Mouse (Mus musculus) ES-Bruce4 (cell line): ENCODE data around the gene Selplg. TPM values are rescaled to one million over a fixed set of nuclear protein-coding genes. Genes with fewer than 3 reads are reported as not detected.

ENCODE experiments used
- H3K27ac ChIP-seq: 2 replicates; pipeline ENCODE4 v1.5.1; 2012; ENCODE audit warnings: low read length, inconsistent platforms; ENCODE audit not compliant: insufficient read depth
- H3K27me3 ChIP-seq: 2 replicates; pipeline ENCODE4 v1.6.1; 2012; ENCODE audit warnings: mild to moderate bottlenecking, low read length, inconsistent platforms; ENCODE audit not compliant: control insufficient read depth, poor library complexity, insufficient read depth, severe bottlenecking
- H3K36me3 ChIP-seq: 2 replicates; pipeline ENCODE4 v1.6.1; 2012; ENCODE audit warnings: inconsistent platforms, mild to moderate bottlenecking, low read length, moderate library complexity; ENCODE audit not compliant: control insufficient read depth, poor library complexity, insufficient read depth, severe bottlenecking
- H3K4me1 ChIP-seq: one replicate; pipeline ENCODE4 v1.8.1; 2011; ENCODE audit warnings: low read length; ENCODE audit not compliant: control insufficient read depth, insufficient read depth
- H3K4me3 ChIP-seq: 2 replicates; pipeline ENCODE4 v1.5.1; 2011; ENCODE audit warnings: low read depth, mild to moderate bottlenecking, low read length
- H3K9ac ChIP-seq: 2 replicates; pipeline ENCODE4 v1.6.1; 2012; ENCODE audit warnings: low read depth, mild to moderate bottlenecking, inconsistent platforms; ENCODE audit not compliant: poor library complexity, severe bottlenecking
- H3K9me3 ChIP-seq: replicated peaks from 2 replicates; pipeline ENCODE4 v1.6.1; 2012; ENCODE audit warnings: mild to moderate bottlenecking, low read length, inconsistent platforms; ENCODE audit not compliant: control insufficient read depth, poor library complexity, insufficient read depth, severe bottlenecking
- CTCF ChIP-seq: IDR thresholded peaks from one replicate; pipeline ENCODE4 v1.8.1; 2011; ENCODE audit warnings: low read depth, low read length
- EP300 ChIP-seq: IDR thresholded peaks from 2 replicates; pipeline ENCODE4 v1.6.1; 2011; ENCODE audit warnings: low read depth, low read length; ENCODE audit not compliant: insufficient read depth
- POLR2A ChIP-seq: IDR thresholded peaks from one replicate; pipeline ENCODE4 v1.8.1; 2011; ENCODE audit warnings: low read length; ENCODE audit not compliant: insufficient read depth
- polyA plus RNA-seq: library from polyadenylated mRNA; stranded (reverse); fragments of >200 nt; gene quantifications from 2 replicates; pipeline ENCODE4 v1.2.4, GENCODE M21; 2011; ENCODE audit warnings: low read depth; ENCODE audit not compliant: missing spikeins, insufficient read depth, insufficient read length

Selplg gene
- 0.72 and 1.9 TPM in 2 replicates for polyA plus RNA-seq

- H3K27ac ChIP-seq, result no peak within 1 kb of the TSS
- H3K4me3 ChIP-seq, result peak within 1 kb of the TSS; percentile 14
- H3K9me3 ChIP-seq, result no peaks in the 10 kb centered on the region
- H3K4me1 ChIP-seq, result no peaks in the 10 kb centered on the region
- H3K9ac ChIP-seq, result no peak within 1 kb of the TSS
- 0 out of 2 replicates have a peak, but pooled peaks have one; percentile 45 for TF ChIP-seq EP300
- TF ChIP-seq CTCF, result no peak
- no peak for TF ChIP-seq POLR2A
- H3K27me3 ChIP-seq, result no peaks in the 10 kb centered on the region
- H3K36me3 ChIP-seq, result no peaks in the 10 kb centered on the region
Observed at GRCm38 (mm10) chr5:113832490-113832901, at the start of gene Selplg. Gene Selplg (minus strand): TSS chr5:113832644.

- Histone ChIP-seq H3K4me3 (no peak overlapping the region), H3K27ac (no peak overlapping the region), H3K9ac (no peak overlapping the region), H3K9me3 (no peaks in the 10 kb centered on the region), H3K27me3 (no peaks in the 10 kb centered on the region), H3K4me1 (peaks cover 21% of the 10 kb centered on the region), H3K36me3 (no peaks in the 10 kb centered on the region)
- no peak for TF ChIP-seq POLR2A
- no peak for TF ChIP-seq CTCF
- no peak for TF ChIP-seq EP300
Observed at GRCm38 (mm10) chr5:113881136-113881535, 48.7 kb upstream of the Selplg start.

GRCm38 (mm10) chr5:113878943-113879617, 46.6 kb upstream of the Selplg start:
- Histone ChIP-seq H3K9me3 (no peaks in the 10 kb centered on the region), H3K9ac (no peak overlapping the region), H3K4me3 (no peak overlapping the region), H3K27ac (no peak overlapping the region), H3K4me1 (peaks cover 21% of the 10 kb centered on the region), H3K36me3 (no peaks in the 10 kb centered on the region), H3K27me3 (no peaks in the 10 kb centered on the region)
- TF ChIP-seq POLR2A, result no peak
- 0 out of 2 replicates have a peak, but pooled peaks have one; percentile 23 for TF ChIP-seq EP300

GRCm38 (mm10) chr5:113877565-113877964, 45.1 kb upstream of the Selplg start:
- H3K4me1 ChIP-seq, result peaks cover 18% of the 10 kb centered on the region
- TF ChIP-seq POLR2A (no peak), EP300 (no peak), CTCF (no peak)
- no peaks in the 10 kb centered on the region for H3K36me3 ChIP-seq
- no peak overlapping the region for H3K27ac ChIP-seq
- no peaks in the 10 kb centered on the region for H3K27me3 ChIP-seq
- H3K4me3 ChIP-seq, result no peak overlapping the region
- no peak overlapping the region for H3K9ac ChIP-seq
- no peaks in the 10 kb centered on the region for H3K9me3 ChIP-seq

GRCm38 (mm10) chr5:113876176-113876575, 43.7 kb upstream of the Selplg start:
- Histone ChIP-seq H3K9ac (no peak overlapping the region), H3K4me1 (peaks cover 18% of the 10 kb centered on the region), H3K27ac (no peak overlapping the region), H3K4me3 (no peak overlapping the region), H3K36me3 (no peaks in the 10 kb centered on the region), H3K9me3 (no peaks in the 10 kb centered on the region), H3K27me3 (no peaks in the 10 kb centered on the region)
- no peak for TF ChIP-seq CTCF
- TF ChIP-seq POLR2A, result no peak
- no peak for TF ChIP-seq EP300

GRCm38 (mm10) chr5:113875625-113876024, 43.2 kb upstream of the Selplg start:
- no peak for TF ChIP-seq POLR2A
- no peak for TF ChIP-seq EP300
- no peak for TF ChIP-seq CTCF
- Histone ChIP-seq H3K4me3 (no peak overlapping the region), H3K4me1 (peaks cover 18% of the 10 kb centered on the region), H3K9ac (no peak overlapping the region), H3K9me3 (no peaks in the 10 kb centered on the region), H3K36me3 (no peaks in the 10 kb centered on the region), H3K27me3 (no peaks in the 10 kb centered on the region), H3K27ac (no peak overlapping the region)
